Mouse (Mus musculus) embryonic facial prominence, embryonic 13.5 days (tissue): ENCODE measurements around the gene Trim75. TPM values are rescaled to one million over a fixed set of nuclear protein-coding genes. Genes with fewer than 3 reads are reported as not detected.
"Not testable (repeated sequence)": the region's sequence is repeated elsewhere in the genome, so short reads cannot be mapped to it uniquely, and the experiment has no call there.

ENCODE experiments used
- ATAC-seq: fragments of 200-750 bp; cut with Nextera tagmentation; 2 replicates; pipeline ENCODE4 v1.8.0; 2017; ENCODE audit warnings: low read depth; ENCODE audit not compliant: insufficient number of reproducible peaks, insufficient read depth, low FRiP score, low TSS enrichment
- H3K27ac ChIP-seq: fragments of 300-500 bp; sonication (generic); 2 replicates; pipeline ENCODE4 v1.5.1; 2015; ENCODE audit warnings: moderate library complexity, mild to moderate bottlenecking, inconsistent platforms
- H3K27me3 ChIP-seq: fragments of 300-500 bp; sonication (generic); 2 replicates; pipeline ENCODE4 v1.6.1; 2015; ENCODE audit warnings: mild to moderate bottlenecking, inconsistent platforms
- H3K36me3 ChIP-seq: fragments of 300-500 bp; sonication (generic); 2 replicates; pipeline ENCODE4 v1.6.1; 2015; ENCODE audit warnings: mild to moderate bottlenecking, inconsistent platforms
- H3K4me1 ChIP-seq: fragments of 300-500 bp; sonication (generic); 2 replicates; pipeline ENCODE4 v1.6.1; 2015; ENCODE audit warnings: inconsistent platforms
- H3K4me2 ChIP-seq: fragments of 300-500 bp; sonication (generic); 2 replicates; pipeline ENCODE4 v1.6.1; 2015; ENCODE audit warnings: moderate library complexity, mild to moderate bottlenecking, inconsistent platforms
- H3K4me3 ChIP-seq: fragments of 300-500 bp; sonication (generic); 2 replicates; pipeline ENCODE4 v1.5.1; 2015; ENCODE audit warnings: mild to moderate bottlenecking, inconsistent platforms
- H3K9ac ChIP-seq: fragments of 300-500 bp; sonication (generic); 2 replicates; pipeline ENCODE4 v1.6.1; 2015; ENCODE audit warnings: mild to moderate bottlenecking, inconsistent platforms
- H3K9me3 ChIP-seq: fragments of 300-500 bp; sonication (generic); 2 replicates; pipeline ENCODE4 v1.6.1; 2016; ENCODE audit warnings: inconsistent platforms
- WGBS: fragments of 180-500 bp; shearing (Covaris S2); methylation state at CpG from one replicate; pipeline ENCODE4 v1.1.7; 2015; ENCODE audit warnings: mixed read lengths; 5-methylcytosine and 5-hydroxymethylcytosine counted together
- polyA plus RNA-seq: library from polyadenylated mRNA; unstranded; fragments of >200 nt; fragmentation: Nextera tagmentation; extraction: Ambion mirVana; gene quantifications from 2 replicates; pipeline ENCODE4 v1.2.1, GENCODE M21; 2015

Gene Trim75
- not detected in 2 replicates for polyA plus RNA-seq

DNA sequence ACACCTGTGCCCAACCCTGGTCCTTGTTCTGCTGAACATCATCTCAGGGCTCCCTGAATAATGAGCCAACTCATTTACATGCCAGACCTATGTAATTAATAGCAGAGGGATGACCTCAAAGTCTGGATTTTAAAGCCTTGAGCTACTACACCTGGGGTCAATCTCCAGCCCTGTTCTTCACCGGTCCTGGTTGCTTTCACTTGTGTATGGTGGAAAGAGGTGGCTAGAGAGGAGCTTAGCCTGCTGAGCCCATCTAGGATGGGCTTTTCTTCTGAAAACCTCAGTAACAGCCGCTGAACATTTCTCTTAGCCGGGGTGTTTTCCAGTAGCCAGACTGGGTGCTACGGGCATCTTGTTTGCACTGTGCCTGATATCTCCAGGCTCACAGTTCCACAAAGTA lies at the start of gene Trim75:
TSS of gene Trim75 (minus strand) at position 101 of the 400 bp plus-strand sequence.
- no peak within 1 kb of the TSS for H3K4me2 ChIP-seq
- WGBS, result 84% methylated on average over 4 of the region's 4 CpGs
- no peaks in the 10 kb centered on the region for H3K36me3 ChIP-seq
- H3K9me3 ChIP-seq, result no peaks in the 10 kb centered on the region
- no peak for ATAC-seq
- no peaks in the 10 kb centered on the region for H3K27me3 ChIP-seq
- no peak within 1 kb of the TSS for H3K9ac ChIP-seq
- H3K27ac ChIP-seq, result no peak within 1 kb of the TSS
- no peak within 1 kb of the TSS for H3K4me3 ChIP-seq
- H3K4me1 ChIP-seq, result no peaks in the 10 kb centered on the region

DNA sequence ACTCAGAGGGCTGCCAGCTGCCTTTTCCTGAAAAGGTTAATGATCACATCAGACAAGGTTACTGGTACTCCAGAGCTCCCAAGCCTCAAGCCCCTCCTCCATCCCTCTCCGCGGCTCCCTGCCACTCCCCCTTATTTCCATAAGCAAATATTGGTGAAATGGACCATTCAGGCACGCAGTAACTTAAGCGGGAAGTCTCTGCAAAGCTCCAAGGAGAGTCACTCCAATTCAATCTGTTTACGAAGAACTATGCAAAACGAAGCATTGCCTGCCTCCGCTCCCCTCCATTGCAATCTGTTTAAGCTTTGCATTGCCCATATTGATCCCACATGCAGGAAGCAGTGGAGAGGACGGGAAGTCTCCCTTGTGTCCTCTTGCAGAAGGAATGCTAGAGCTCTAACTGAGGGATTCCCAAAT lies 49.5 kb upstream of the Trim75 start, which contains the start of gene Apela:
TSS of gene Apela (minus strand) at position 220 of the 417 bp plus-strand sequence.
- Histone ChIP-seq H3K4me2 (peak within 1 kb of the TSS; percentile 63), H3K27ac (peak within 1 kb of the TSS; percentile 52; the same call in 1 of the 2 replicates), H3K27me3 (no peaks in the 10 kb centered on the region), H3K36me3 (no peaks in the 10 kb centered on the region), H3K4me3 (peak within 1 kb of the TSS; percentile 40), H3K9ac (peak within 1 kb of the TSS; percentile 54; the same call in 1 of the 2 replicates), H3K9me3 (no peaks in the 10 kb centered on the region), H3K4me1 (peaks cover 10% of the 10 kb centered on the region; the same call in 1 of the 2 replicates)
- 0 out of 2 replicates have a peak, but pooled peaks have one; percentile 70 for ATAC-seq
- under 1% methylated on average over 8 of the region's 8 CpGs for WGBS

DNA sequence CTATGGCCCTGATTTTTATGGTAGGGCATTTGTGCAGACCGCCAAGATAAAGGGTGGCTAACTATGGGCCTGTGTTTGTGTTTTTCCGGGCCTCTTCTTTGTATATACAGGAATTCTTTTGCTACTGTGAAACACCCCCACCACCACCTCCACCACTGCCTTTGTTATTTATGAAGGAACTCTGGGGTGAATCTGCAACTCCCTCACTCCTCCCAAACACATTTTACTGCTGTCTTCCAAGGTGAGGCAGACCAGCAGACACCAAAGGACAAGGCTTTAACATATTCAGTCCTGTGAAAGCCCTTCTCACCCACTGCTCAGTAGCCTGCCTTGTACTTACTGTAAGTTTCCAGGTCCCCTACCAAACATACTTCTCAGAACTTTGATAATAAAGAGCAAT lies 46.5 kb upstream of the Trim75 start:
- peaks cover 10% of the 10 kb centered on the region; the same call in 1 of the 2 replicates for H3K4me1 ChIP-seq
- H3K27me3 ChIP-seq, result no peaks in the 10 kb centered on the region
- 55% methylated on average over 2 of the region's 2 CpGs for WGBS
- H3K4me2 ChIP-seq, result no peak overlapping the region
- no peak overlapping the region for H3K9ac ChIP-seq
- no peaks in the 10 kb centered on the region for H3K9me3 ChIP-seq
- no peak overlapping the region for H3K27ac ChIP-seq
- ATAC-seq, result no peak
- H3K4me3 ChIP-seq, result no peak overlapping the region
- H3K36me3 ChIP-seq, result no peaks in the 10 kb centered on the region

DNA sequence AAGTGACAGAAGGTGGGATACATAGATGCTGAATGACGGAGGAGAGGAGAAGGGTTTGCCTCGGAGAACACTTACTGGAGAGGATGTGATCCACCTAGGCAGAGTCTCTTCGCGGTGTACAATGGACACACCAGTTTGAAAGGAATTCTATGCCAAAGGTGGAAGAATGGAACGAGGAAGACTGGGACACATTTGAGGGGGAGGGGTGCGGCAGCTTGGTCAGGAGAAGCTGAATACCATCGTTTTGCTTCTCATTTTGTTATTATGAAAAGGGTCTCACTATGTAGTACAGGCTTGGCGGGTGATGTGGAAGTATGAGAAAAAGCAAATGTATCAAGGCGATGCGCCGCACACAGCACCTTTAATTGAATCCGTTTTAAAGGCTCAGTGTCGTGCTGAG lies 45.4 kb upstream of the Trim75 start:
- Histone ChIP-seq H3K4me3 (no peak overlapping the region), H3K27me3 (no peaks in the 10 kb centered on the region), H3K36me3 (no peaks in the 10 kb centered on the region), H3K4me1 (peaks cover 10% of the 10 kb centered on the region; the same call in 1 of the 2 replicates), H3K9ac (no peak overlapping the region), H3K4me2 (no peak overlapping the region), H3K9me3 (no peaks in the 10 kb centered on the region), H3K27ac (no peak overlapping the region)
- ATAC-seq, result no peak
- WGBS, result 82% methylated on average over 13 of the region's 13 CpGs

DNA sequence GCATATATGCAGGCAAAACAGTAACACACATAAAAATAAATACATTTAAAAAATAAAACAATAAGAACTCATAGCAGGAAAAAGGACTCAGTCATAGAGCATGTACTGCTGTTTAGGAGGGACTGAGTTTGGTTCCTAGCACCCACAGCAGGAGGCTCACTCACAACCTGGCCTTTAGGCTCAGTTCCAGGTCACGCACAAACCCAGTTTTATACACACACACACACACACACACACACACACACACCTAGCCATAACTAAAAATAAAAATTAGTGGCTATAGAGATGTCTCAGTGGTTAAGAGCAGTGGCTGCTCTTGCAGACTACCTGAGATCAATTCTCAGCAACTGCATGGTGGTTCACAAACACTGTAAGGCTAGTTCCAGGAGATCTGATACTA lies 44.5 kb upstream of the Trim75 start:
- H3K36me3 ChIP-seq, result no peaks in the 10 kb centered on the region
- H3K4me1 ChIP-seq, result peaks cover 4% of the 10 kb centered on the region; the same call in 1 of the 2 replicates
- H3K4me2 ChIP-seq, result no peak overlapping the region
- no peaks in the 10 kb centered on the region for H3K27me3 ChIP-seq
- H3K4me3 ChIP-seq, result no peak overlapping the region
- ATAC-seq, result no peak
- no peaks in the 10 kb centered on the region for H3K9me3 ChIP-seq
- no peak overlapping the region for H3K9ac ChIP-seq
- 80% methylated on average over 1 of the region's 1 CpGs for WGBS
- no peak overlapping the region for H3K27ac ChIP-seq

DNA sequence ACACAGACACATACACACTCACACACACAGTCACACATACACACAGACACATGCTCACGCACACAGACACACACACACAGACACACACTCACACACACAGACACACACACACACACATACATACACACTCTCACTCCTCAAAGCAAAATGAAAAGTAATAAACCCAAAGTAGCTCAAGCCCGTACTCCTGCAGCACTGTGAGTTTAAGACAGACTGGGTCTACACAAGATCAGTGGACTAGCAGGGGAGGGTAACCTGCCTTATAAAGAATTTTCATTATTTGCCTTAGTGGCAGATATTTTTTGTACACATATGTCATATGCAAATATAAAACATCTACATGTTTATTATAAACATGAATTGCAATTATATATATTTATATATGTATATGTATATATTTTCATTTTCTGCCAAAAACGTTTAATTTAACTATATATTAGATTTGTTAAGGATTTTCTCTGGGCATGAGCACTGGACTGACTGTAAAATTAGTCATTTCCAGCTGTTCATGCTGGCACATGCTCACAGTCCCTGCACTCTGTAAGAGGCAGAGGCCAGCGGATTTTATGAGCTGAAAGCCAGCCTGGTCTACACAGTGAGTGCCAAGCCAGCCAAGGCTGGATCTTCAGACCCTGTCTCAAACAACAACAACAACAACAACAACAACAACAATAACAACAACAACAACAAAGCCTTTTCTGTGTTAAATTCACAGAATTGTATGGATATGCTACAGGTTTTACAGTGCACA lies 43.3 kb upstream of the Trim75 start:
- WGBS, result 72% methylated on average over 4 of the region's 4 CpGs
- H3K4me1 ChIP-seq, result peaks cover 4% of the 10 kb centered on the region; the same call in 1 of the 2 replicates
- H3K4me3 ChIP-seq, result no peak overlapping the region
- no peak overlapping the region for H3K27ac ChIP-seq
- no peak overlapping the region for H3K9ac ChIP-seq
- no peaks in the 10 kb centered on the region for H3K9me3 ChIP-seq
- no peak for ATAC-seq
- no peaks in the 10 kb centered on the region for H3K27me3 ChIP-seq
- no peak overlapping the region for H3K4me2 ChIP-seq
- H3K36me3 ChIP-seq, result no peaks in the 10 kb centered on the region

DNA sequence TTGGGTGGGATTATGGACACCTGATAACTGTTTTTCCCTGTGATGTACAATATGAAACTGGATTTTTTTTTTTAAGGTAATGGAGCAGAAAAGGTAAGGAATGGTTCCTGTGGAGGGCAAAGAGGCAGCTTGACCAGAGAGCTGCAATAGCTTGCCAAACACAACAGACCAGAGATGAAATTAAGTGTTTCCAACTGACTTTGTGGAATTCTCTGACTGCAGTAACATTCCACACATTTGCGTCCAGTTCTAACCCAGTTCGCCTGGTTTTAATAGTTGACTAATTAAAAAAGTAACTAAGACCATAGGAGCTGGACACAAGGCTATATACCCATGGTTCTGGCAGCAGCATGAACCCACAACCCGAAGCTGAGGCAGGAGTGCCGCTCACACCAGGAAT lies 42.1 kb upstream of the Trim75 start:
- H3K9ac ChIP-seq, result no peak overlapping the region
- no peaks in the 10 kb centered on the region for H3K27me3 ChIP-seq
- no peaks in the 10 kb centered on the region for H3K36me3 ChIP-seq
- no peak overlapping the region for H3K4me3 ChIP-seq
- 62% methylated on average over 4 of the region's 4 CpGs for WGBS
- no peak for ATAC-seq
- H3K4me2 ChIP-seq, result no peak overlapping the region
- H3K27ac ChIP-seq, result no peak overlapping the region
- H3K4me1 ChIP-seq, result 0 out of 2 replicates have a peak, but pooled peaks cover 2% of the 10 kb centered on the region
- no peaks in the 10 kb centered on the region for H3K9me3 ChIP-seq

DNA sequence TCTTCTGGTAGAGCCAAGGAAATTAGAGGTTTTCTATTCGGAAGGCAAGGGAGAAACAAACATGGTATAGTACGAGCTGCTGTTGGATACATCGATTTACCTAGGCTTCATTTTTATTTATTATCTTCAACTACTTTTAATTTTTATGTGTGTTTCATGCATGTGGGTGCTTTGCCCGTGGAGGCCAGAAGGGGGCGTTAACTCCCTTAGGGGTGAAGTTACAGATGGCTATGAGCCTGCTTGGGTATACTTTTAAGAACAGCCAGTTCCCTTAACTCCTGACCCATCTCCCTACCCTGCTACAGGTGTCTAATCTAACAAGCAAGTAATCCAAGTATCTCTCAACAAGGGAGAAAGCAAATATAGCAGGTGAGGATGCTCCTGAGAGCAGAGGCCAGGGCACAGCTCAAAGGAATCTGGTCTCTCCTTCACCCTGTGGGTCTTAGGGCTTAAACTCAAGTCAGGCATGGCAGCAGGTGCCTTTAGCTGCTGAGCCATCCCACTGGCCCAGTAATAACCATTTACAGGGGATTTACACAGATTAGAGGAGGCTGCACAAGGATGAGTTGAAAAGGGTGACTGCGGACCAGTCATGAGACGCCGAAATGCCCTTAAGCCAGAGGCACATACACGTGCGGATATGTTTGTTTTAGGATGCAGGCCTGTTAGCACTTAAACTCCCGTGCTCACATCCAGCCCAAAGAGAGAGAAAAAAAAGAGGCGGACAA lies 41.5 kb upstream of the Trim75 start:
- no peak overlapping the region for H3K27ac ChIP-seq
- no peak overlapping the region for H3K9ac ChIP-seq
- H3K4me1 ChIP-seq, result 0 out of 2 replicates have a peak, but pooled peaks cover 2% of the 10 kb centered on the region
- H3K4me3 ChIP-seq, result no peak overlapping the region
- WGBS, result 60% methylated on average over 12 of the region's 12 CpGs
- H3K27me3 ChIP-seq, result no peaks in the 10 kb centered on the region
- H3K36me3 ChIP-seq, result no peaks in the 10 kb centered on the region
- no peak overlapping the region for H3K4me2 ChIP-seq
- no peak for ATAC-seq
- H3K9me3 ChIP-seq, result no peaks in the 10 kb centered on the region

DNA sequence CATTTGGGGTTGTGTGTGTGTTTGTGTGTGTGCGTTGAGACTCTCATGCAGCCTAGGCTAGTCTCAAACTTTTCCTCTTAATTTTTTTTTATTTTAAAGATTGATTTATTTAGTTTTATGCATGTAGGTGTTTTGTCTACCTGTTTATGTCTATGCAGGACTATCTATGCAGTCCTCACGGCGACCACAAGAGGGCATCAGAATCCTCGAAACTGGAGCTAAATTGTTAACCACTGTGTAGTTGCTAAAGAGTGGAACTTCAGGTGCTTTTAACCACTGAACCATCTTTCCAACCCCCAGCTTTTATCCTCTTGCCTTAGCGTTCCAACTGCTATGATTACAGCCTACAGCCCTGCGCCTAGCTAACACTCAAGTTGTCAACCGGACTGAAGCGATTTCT lies 34.9 kb upstream of the Trim75 start:
- 0 out of 2 replicates have a peak, but pooled peaks have one; percentile 26 for ATAC-seq
- no peak overlapping the region for H3K4me2 ChIP-seq
- no peak overlapping the region for H3K27ac ChIP-seq
- H3K9ac ChIP-seq, result no peak overlapping the region
- H3K4me3 ChIP-seq, result no peak overlapping the region
- H3K4me1 ChIP-seq, result no peaks in the 10 kb centered on the region
- H3K27me3 ChIP-seq, result no peaks in the 10 kb centered on the region
- no peaks in the 10 kb centered on the region for H3K9me3 ChIP-seq
- 47% methylated on average over 8 of the region's 8 CpGs for WGBS
- H3K36me3 ChIP-seq, result no peaks in the 10 kb centered on the region

DNA sequence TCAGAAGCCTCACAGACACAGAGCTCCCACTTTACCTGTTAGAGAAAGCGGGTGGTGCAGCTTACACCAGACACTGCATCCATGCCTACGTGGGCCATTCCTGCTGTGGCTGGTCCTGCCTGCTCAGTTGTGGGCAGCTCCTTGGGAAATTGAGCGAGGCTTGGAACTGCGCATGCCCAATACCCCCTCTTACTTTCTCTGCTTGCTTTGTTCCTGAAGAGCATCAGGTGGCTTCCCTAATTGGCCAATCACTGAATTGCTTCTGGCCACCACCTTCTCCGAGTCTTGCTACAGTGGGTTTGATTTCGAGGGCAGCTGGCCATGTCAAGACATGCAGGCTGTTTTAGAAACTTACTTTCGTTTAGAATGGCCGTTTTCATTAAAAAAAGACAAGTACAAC lies 30.8 kb upstream of the Trim75 start, which contains the start of the genes Trim61 and Trim60:
TSS of gene Trim61 (minus strand) at position 101 of the 400 bp plus-strand sequence.
TSS of gene Trim60 (minus strand) at position 162 of the 400 bp plus-strand sequence.
- H3K4me3 ChIP-seq, result no peak within 1 kb of the TSS
- H3K4me2 ChIP-seq, result no peak within 1 kb of the TSS
- H3K9me3 ChIP-seq, result 0 out of 2 replicates have a peak, but pooled peaks cover 3% of the 10 kb centered on the region
- no peaks in the 10 kb centered on the region for H3K4me1 ChIP-seq
- 84% methylated on average over 8 of the region's 8 CpGs for WGBS
- H3K27ac ChIP-seq, result no peak within 1 kb of the TSS
- no peak for ATAC-seq
- no peak within 1 kb of the TSS for H3K9ac ChIP-seq
- H3K36me3 ChIP-seq, result no peaks in the 10 kb centered on the region
- H3K27me3 ChIP-seq, result no peaks in the 10 kb centered on the region

DNA sequence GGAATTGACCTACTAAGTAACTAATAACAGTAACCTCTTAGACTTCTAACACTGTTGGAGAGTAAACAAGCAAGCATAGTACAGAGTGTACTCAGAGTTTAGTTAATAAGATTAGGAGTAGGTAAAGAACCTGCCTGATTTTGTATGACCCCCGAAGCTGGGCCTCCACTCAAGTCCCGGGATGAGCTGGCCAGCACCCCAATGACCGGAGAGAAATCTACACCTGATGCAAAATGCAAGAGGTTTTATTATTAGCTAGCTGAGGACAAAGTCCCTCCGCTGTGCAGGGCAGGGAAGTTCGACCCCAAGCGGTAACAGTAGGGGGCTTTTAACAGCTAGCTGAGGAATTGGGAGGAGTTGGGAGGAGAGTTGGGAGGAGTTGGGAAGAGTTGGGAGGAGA lies 20.0 kb upstream of the Trim75 start:
- H3K36me3 ChIP-seq, H3K27ac ChIP-seq, H3K4me2 ChIP-seq, H3K9ac ChIP-seq, H3K4me3 ChIP-seq, H3K27me3 ChIP-seq, ATAC-seq, H3K9me3 ChIP-seq, H3K4me1 ChIP-seq: not testable (repeated sequence)
- 75% methylated on average over 6 of the region's 6 CpGs for WGBS
